Mouse (Mus musculus) kidney, embryonic 15.5 days (tissue): ENCODE data around the gene Sdc4. TPM values are rescaled to one million over a fixed set of nuclear protein-coding genes. Genes with fewer than 3 reads are reported as not detected.

Experiments used
- ATAC-seq: fragments of 200-750 bp; cut with Nextera tagmentation; replicated peaks from 2 replicates; pipeline ENCODE4 v1.8.0; 2017; ENCODE audit warnings: moderate TSS enrichment; ENCODE audit not compliant: low FRiP score
- H3K27ac ChIP-seq: fragments of 300-500 bp; sonication (generic); 2 replicates; pipeline ENCODE4 v1.5.1; 2015; ENCODE audit warnings: mild to moderate bottlenecking, inconsistent platforms
- H3K27me3 ChIP-seq: fragments of 300-500 bp; sonication (generic); 2 replicates; pipeline ENCODE4 v1.6.1; 2015; ENCODE audit warnings: inconsistent platforms
- H3K36me3 ChIP-seq: fragments of 300-500 bp; sonication (generic); 2 replicates; pipeline ENCODE4 v1.6.1; 2015; ENCODE audit warnings: inconsistent platforms
- H3K4me1 ChIP-seq: fragments of 300-500 bp; sonication (generic); 2 replicates; pipeline ENCODE4 v1.6.1; 2015; ENCODE audit warnings: inconsistent platforms
- H3K4me2 ChIP-seq: fragments of 300-500 bp; sonication (generic); 2 replicates; pipeline ENCODE4 v1.6.1; 2015; ENCODE audit warnings: moderate library complexity, mild to moderate bottlenecking, inconsistent platforms
- H3K4me3 ChIP-seq: fragments of 300-500 bp; sonication (generic); replicated peaks from 2 replicates; pipeline ENCODE4 v1.5.1; 2015; ENCODE audit warnings: mild to moderate bottlenecking, inconsistent platforms
- H3K9ac ChIP-seq: fragments of 300-500 bp; sonication (generic); 2 replicates; pipeline ENCODE4 v1.6.1; 2015; ENCODE audit warnings: mild to moderate bottlenecking, inconsistent platforms
- H3K9me3 ChIP-seq: fragments of 300-500 bp; sonication (generic); replicated peaks from 2 replicates; pipeline ENCODE4 v1.6.1; 2016; ENCODE audit warnings: inconsistent platforms
- WGBS: fragments of 180-500 bp; shearing (Covaris S2); methylation state at CpG from one replicate; pipeline ENCODE4 v1.1.7; 2015; ENCODE audit warnings: mixed read lengths; 5-methylcytosine and 5-hydroxymethylcytosine counted together
- polyA plus RNA-seq: library from polyadenylated mRNA; unstranded; fragments of >200 nt; fragmentation: Nextera tagmentation; extraction: Ambion mirVana; gene quantifications from 2 replicates; pipeline ENCODE4 v1.2.1, GENCODE M21; 2015

Sdc4 gene
- 149 and 161 TPM in 2 replicates for polyA plus RNA-seq

GRCm38 (mm10) chr2:164443460-164444000 lies at the start of gene Sdc4:
Gene Sdc4, minus strand, starts transcription at chr2:164443887.
- no peaks in the 10 kb centered on the region for H3K9me3 ChIP-seq
- H3K9ac ChIP-seq: peak within 1 kb of the TSS; percentile 72
- peak within 1 kb of the TSS; percentile 86 for H3K27ac ChIP-seq
- no peaks in the 10 kb centered on the region for H3K36me3 ChIP-seq
- peaks cover 4% of the 10 kb centered on the region; the same call in 1 of the 2 replicates for H3K27me3 ChIP-seq
- H3K4me3 ChIP-seq: peak within 1 kb of the TSS; percentile 63
- H3K4me2 ChIP-seq: peak within 1 kb of the TSS; percentile 78
- H3K4me1 ChIP-seq: peaks cover 49% of the 10 kb centered on the region
- 8% methylated on average over 18 of the region's 18 CpGs for WGBS
- ATAC-seq: no peak

GRCm38 (mm10) chr2:164487812-164488211 lies 44.1 kb upstream of the Sdc4 start:
- H3K36me3 ChIP-seq: peaks cover 12% of the 10 kb centered on the region
- no peak overlapping the region for H3K9ac ChIP-seq
- no peak overlapping the region for H3K4me3 ChIP-seq
- no peaks in the 10 kb centered on the region for H3K9me3 ChIP-seq
- no peak for ATAC-seq
- H3K27ac ChIP-seq: no peak overlapping the region
- peaks cover 28% of the 10 kb centered on the region for H3K4me1 ChIP-seq
- H3K27me3 ChIP-seq: peaks cover 11% of the 10 kb centered on the region
- WGBS: 78% methylated on average over 9 of the region's 9 CpGs
- H3K4me2 ChIP-seq: peak overlapping the region; percentile 100; the same call in 1 of the 2 replicates

GRCm38 (mm10) chr2:164487115-164487527 lies 43.4 kb upstream of the Sdc4 start:
- H3K27me3 ChIP-seq: peaks cover 11% of the 10 kb centered on the region
- H3K4me3 ChIP-seq: peak overlapping the region; percentile 82
- ATAC-seq: peak; percentile 49
- H3K9me3 ChIP-seq: no peaks in the 10 kb centered on the region
- H3K27ac ChIP-seq: no peak overlapping the region
- H3K4me1 ChIP-seq: peaks cover 28% of the 10 kb centered on the region
- 10% methylated on average over 11 of the region's 11 CpGs for WGBS
- peak overlapping the region; percentile 70 for H3K9ac ChIP-seq
- peaks cover 12% of the 10 kb centered on the region for H3K36me3 ChIP-seq
- peak overlapping the region; percentile 100 for H3K4me2 ChIP-seq

- H3K36me3 ChIP-seq: peaks cover 12% of the 10 kb centered on the region
- peak overlapping the region; percentile 100 for H3K4me2 ChIP-seq
- WGBS: under 1% methylated on average over 82 of the region's 90 CpGs
- ATAC-seq: peak; percentile 57
- peaks cover 28% of the 10 kb centered on the region for H3K4me1 ChIP-seq
- peak overlapping the region; percentile 70 for H3K9ac ChIP-seq
- H3K4me3 ChIP-seq: peak overlapping the region; percentile 82
- peaks cover 11% of the 10 kb centered on the region for H3K27me3 ChIP-seq
- peak overlapping the region; percentile 43 for H3K27ac ChIP-seq
- no peaks in the 10 kb centered on the region for H3K9me3 ChIP-seq
Measured at GRCm38 (mm10) chr2:164486258-164487114, 42.8 kb upstream of the Sdc4 start.

- Histone ChIP-seq H3K27me3 (peaks cover 11% of the 10 kb centered on the region), H3K4me2 (peak within 1 kb of the TSS; percentile 100), H3K9ac (peak within 1 kb of the TSS; percentile 70), H3K4me3 (peak within 1 kb of the TSS; percentile 82), H3K4me1 (peaks cover 28% of the 10 kb centered on the region), H3K9me3 (no peaks in the 10 kb centered on the region), H3K36me3 (peaks cover 12% of the 10 kb centered on the region), H3K27ac (peak within 1 kb of the TSS; percentile 43)
- peak; percentile 79 for ATAC-seq
- 1% methylated on average over 26 of the region's 26 CpGs for WGBS
Measured at GRCm38 (mm10) chr2:164485681-164486257, 42.1 kb upstream of the Sdc4 start, which contains the start of gene Dbndd2. Gene Dbndd2, plus strand, starts transcription at chr2:164486106.

- H3K36me3 ChIP-seq: peaks cover 17% of the 10 kb centered on the region; the same call in 1 of the 2 replicates
- H3K27me3 ChIP-seq: no peaks in the 10 kb centered on the region
- no peak within 1 kb of the TSS for H3K9ac ChIP-seq
- H3K27ac ChIP-seq: no peak within 1 kb of the TSS
- no peak within 1 kb of the TSS for H3K4me3 ChIP-seq
- no peak within 1 kb of the TSS for H3K4me2 ChIP-seq
- no peaks in the 10 kb centered on the region for H3K9me3 ChIP-seq
- no peak for ATAC-seq
- no peaks in the 10 kb centered on the region for H3K4me1 ChIP-seq
- 80% methylated on average over 6 of the region's 6 CpGs for WGBS
Measured at GRCm38 (mm10) chr2:164473624-164474023, 29.9 kb upstream of the Sdc4 start, which contains the start of gene Trp53tg5. Gene Trp53tg5, minus strand, starts transcription at chr2:164473724.

- ATAC-seq: no peak
- H3K9ac ChIP-seq: no peak overlapping the region
- H3K4me1 ChIP-seq: no peaks in the 10 kb centered on the region
- H3K4me2 ChIP-seq: no peak overlapping the region
- H3K27ac ChIP-seq: no peak overlapping the region
- peaks cover 29% of the 10 kb centered on the region for H3K36me3 ChIP-seq
- H3K4me3 ChIP-seq: no peak overlapping the region
- 29% methylated on average over 10 of the region's 10 CpGs for WGBS
- no peaks in the 10 kb centered on the region for H3K9me3 ChIP-seq
- H3K27me3 ChIP-seq: no peaks in the 10 kb centered on the region
Measured at GRCm38 (mm10) chr2:164470254-164470653, 26.6 kb upstream of the Sdc4 start.

GRCm38 (mm10) chr2:164466787-164467186 lies 23.1 kb upstream of the Sdc4 start:
- H3K9me3 ChIP-seq: no peaks in the 10 kb centered on the region
- no peak overlapping the region for H3K4me3 ChIP-seq
- H3K36me3 ChIP-seq: peaks cover 41% of the 10 kb centered on the region
- no peak for ATAC-seq
- H3K9ac ChIP-seq: no peak overlapping the region
- no peak overlapping the region for H3K27ac ChIP-seq
- peaks cover 6% of the 10 kb centered on the region for H3K4me1 ChIP-seq
- H3K4me2 ChIP-seq: no peak overlapping the region
- 79% methylated on average over 5 of the region's 5 CpGs for WGBS
- no peaks in the 10 kb centered on the region for H3K27me3 ChIP-seq

- Histone ChIP-seq H3K9me3 (no peaks in the 10 kb centered on the region), H3K27me3 (no peaks in the 10 kb centered on the region), H3K4me1 (peaks cover 8% of the 10 kb centered on the region), H3K27ac (no peak overlapping the region), H3K9ac (no peak overlapping the region), H3K36me3 (peaks cover 41% of the 10 kb centered on the region), H3K4me3 (no peak overlapping the region), H3K4me2 (no peak overlapping the region)
- no peak for ATAC-seq
Measured at GRCm38 (mm10) chr2:164465161-164465560, 21.5 kb upstream of the Sdc4 start.

GRCm38 (mm10) chr2:164460745-164461551 lies 17.3 kb upstream of the Sdc4 start, which contains the start of gene Gm20458:
Gene Gm20458, plus strand, starts transcription at chr2:164460967.
- H3K27ac ChIP-seq: peak within 1 kb of the TSS; percentile 85
- H3K27me3 ChIP-seq: no peaks in the 10 kb centered on the region
- H3K9me3 ChIP-seq: no peaks in the 10 kb centered on the region
- WGBS: under 1% methylated on average over 72 of the region's 79 CpGs
- H3K4me3 ChIP-seq: peak within 1 kb of the TSS; percentile 90
- peaks cover 25% of the 10 kb centered on the region for H3K4me1 ChIP-seq
- ATAC-seq: peak; percentile 98
- peak within 1 kb of the TSS; percentile 67 for H3K9ac ChIP-seq
- peak within 1 kb of the TSS; percentile 68 for H3K4me2 ChIP-seq
- peaks cover 28% of the 10 kb centered on the region for H3K36me3 ChIP-seq

GRCm38 (mm10) chr2:164458535-164458934 lies 14.8 kb upstream of the Sdc4 start:
- no peak for ATAC-seq
- Histone ChIP-seq H3K9ac (no peak overlapping the region), H3K4me1 (peaks cover 46% of the 10 kb centered on the region), H3K9me3 (no peaks in the 10 kb centered on the region), H3K4me3 (no peak overlapping the region), H3K27me3 (no peaks in the 10 kb centered on the region), H3K27ac (peak overlapping the region; percentile 93), H3K36me3 (peaks cover 7% of the 10 kb centered on the region), H3K4me2 (no peak overlapping the region)
- WGBS: 84% methylated on average over 8 of the region's 8 CpGs
